Mouse (Mus musculus) lung, postnatal 10 days (tissue): ENCODE data around the gene Magi2.

Experiments
- DNase-seq: peaks from one replicate; pipeline ENCODE4 v3.0.0; 2021

The Magi2 gene

GRCm38 (mm10) chr5:19780076-19780475 is 553.2 kb downstream of the Magi2 start:
- no peak for DNase-seq

- no peak for DNase-seq
These were observed 558.5 kb downstream of the Magi2 start for GRCm38 (mm10) chr5:19785320-19785719.

GRCm38 (mm10) chr5:19787522-19788144 is 560.8 kb downstream of the Magi2 start:
- no peak for DNase-seq

- DNase-seq: no peak
These were observed 576.4 kb downstream of the Magi2 start for GRCm38 (mm10) chr5:19803052-19803769.

GRCm38 (mm10) chr5:19822502-19822901 is 595.7 kb downstream of the Magi2 start:
- no peak for DNase-seq

- no peak for DNase-seq
These were observed 599.1 kb downstream of the Magi2 start for GRCm38 (mm10) chr5:19825943-19826342.

- no peak for DNase-seq
These were observed 602.5 kb downstream of the Magi2 start for GRCm38 (mm10) chr5:19829341-19829740.

- no peak for DNase-seq
These were observed 636.0 kb downstream of the Magi2 start for GRCm38 (mm10) chr5:19862854-19863253.

- no peak for DNase-seq
These were observed 643.6 kb downstream of the Magi2 start for GRCm38 (mm10) chr5:19870406-19870805.

- DNase-seq: no peak
These were observed 664.9 kb downstream of the Magi2 start for GRCm38 (mm10) chr5:19891693-19892092.

- DNase-seq: no peak
These were observed 669.1 kb downstream of the Magi2 start for GRCm38 (mm10) chr5:19895893-19896292.

- DNase-seq: no peak
These were observed 674.8 kb downstream of the Magi2 start for GRCm38 (mm10) chr5:19901625-19902024.

- DNase-seq: no peak
These were observed 679.8 kb downstream of the Magi2 start for GRCm38 (mm10) chr5:19906636-19907035.

GRCm38 (mm10) chr5:19907381-19907982 is 680.6 kb downstream of the Magi2 start:
- DNase-seq: no peak

- DNase-seq: no peak
These were observed 681.3 kb downstream of the Magi2 start for GRCm38 (mm10) chr5:19907983-19908705.

- no peak for DNase-seq
These were observed 681.8 kb downstream of the Magi2 start for GRCm38 (mm10) chr5:19908706-19909060.

- no peak for DNase-seq
These were observed 682.2 kb downstream of the Magi2 start for GRCm38 (mm10) chr5:19909071-19909470.

GRCm38 (mm10) chr5:19909664-19910063 is 682.8 kb downstream of the Magi2 start:
- DNase-seq: no peak

- no peak for DNase-seq
These were observed 705.3 kb downstream of the Magi2 start for GRCm38 (mm10) chr5:19932102-19932501.

- no peak for DNase-seq
These were observed 706.4 kb downstream of the Magi2 start for GRCm38 (mm10) chr5:19933190-19933589.

- no peak for DNase-seq
These were observed 724.3 kb downstream of the Magi2 start for GRCm38 (mm10) chr5:19951102-19951501.

GRCm38 (mm10) chr5:19964113-19964512 is 737.3 kb downstream of the Magi2 start:
- DNase-seq: no peak

GRCm38 (mm10) chr5:19972736-19973135 is 745.9 kb downstream of the Magi2 start:
- DNase-seq: no peak

- DNase-seq: no peak
These were observed 747.0 kb downstream of the Magi2 start for GRCm38 (mm10) chr5:19973852-19974251.
